Mouse (Mus musculus): Measurements from ENCODE around the gene Dact2. TPM values are rescaled to one million over a fixed set of nuclear protein-coding genes. Genes with fewer than 3 reads are reported as not detected.

The Dact2 gene
- 1 to 10 TPM in 1 of 2 experiments, under 1 TPM in 1; 0.80 to 1.4 TPM for total RNA-seq (2021)
- 0.76 and 1.00 TPM in 2 replicates for polyA plus RNA-seq (2012; rRNA removed)
- long read RNA-seq, partial matches to known transcripts = 0 of 1 reads
- long read RNA-seq, other reads (novel, unspliced or antisense) = 1 of 1 reads

- intact Hi-C loops (cut with DNase I) = loop anchor here (10.0 kb wide), 1 partner anchor 369 kb away; no protein-coding TSS in a partner anchor
- H3K9ac ChIP-seq (ENCODE audit: low read depth, low read length) = peak within 1 kb of the TSS; percentile 62
- DNase-seq = no peak
- no peak within 1 kb of the TSS; the same call in 1 of the 2 replicates for H3K27ac ChIP-seq
- peaks cover 8% of the 10 kb centered on the region for H3K27me3 ChIP-seq (ENCODE audit: control insufficient read depth, insufficient read depth, low read length)
- no peaks in the 10 kb centered on the region for H3K36me3 ChIP-seq (ENCODE audit: control insufficient read depth, insufficient read depth, low read length)
- H3K79me2 ChIP-seq (replicated peaks; ENCODE audit: control insufficient read depth, insufficient read depth, low read length) = no peaks in the 10 kb centered on the region
- H3K4me1 ChIP-seq (ENCODE audit: control insufficient read depth, insufficient read depth, low read length) = no peaks in the 10 kb centered on the region; the same call in 1 of the 2 replicates
- WGBS = 23% methylated on average over 13 of the region's 13 CpGs
- no peak for TF ChIP-seq POLR2A (IDR thresholded peaks at IDR 0.05; ENCODE audit: insufficient read depth, low read depth, low read length)
- TF ChIP-seq CTCF (IDR thresholded peaks at IDR 0.05) = peak; percentile 29
- H3K4me3 ChIP-seq = peak within 1 kb of the TSS; percentile 49
Observed at GRCm38 (mm10) chr17:14204061-14204460, at the start of gene Dact2. TSS of gene Dact2 (minus strand) at chr17:14204304.

- no peak overlapping the region for H3K9ac ChIP-seq (ENCODE audit: low read depth, low read length)
- H3K36me3 ChIP-seq (ENCODE audit: control insufficient read depth, insufficient read depth, low read length) = no peaks in the 10 kb centered on the region
- H3K4me3 ChIP-seq = no peak overlapping the region
- peak; percentile 56 to 66 for DNase-seq
- H3K27me3 ChIP-seq (ENCODE audit: control insufficient read depth, insufficient read depth, low read length) = no peaks in the 10 kb centered on the region
- H3K27ac ChIP-seq = no peak overlapping the region
- H3K79me2 ChIP-seq (replicated peaks; ENCODE audit: control insufficient read depth, insufficient read depth, low read length) = no peaks in the 10 kb centered on the region
- intact Hi-C loops (cut with DNase I) = no loop called here
- TF ChIP-seq POLR2A (IDR thresholded peaks at IDR 0.05; ENCODE audit: insufficient read depth, low read depth, low read length) = no peak
- TF ChIP-seq EP300 (IDR thresholded peaks at IDR 0.05; ENCODE audit: insufficient read depth, low read depth, low read length) = no peak
- no peak for TF ChIP-seq CTCF (IDR thresholded peaks at IDR 0.05)
- H3K4me1 ChIP-seq (ENCODE audit: control insufficient read depth, insufficient read depth, low read length) = no peaks in the 10 kb centered on the region
- WGBS = 62% methylated on average over 7 of the region's 7 CpGs
Observed at GRCm38 (mm10) chr17:14252456-14252855, 48.4 kb upstream of the Dact2 start.

DNA sequence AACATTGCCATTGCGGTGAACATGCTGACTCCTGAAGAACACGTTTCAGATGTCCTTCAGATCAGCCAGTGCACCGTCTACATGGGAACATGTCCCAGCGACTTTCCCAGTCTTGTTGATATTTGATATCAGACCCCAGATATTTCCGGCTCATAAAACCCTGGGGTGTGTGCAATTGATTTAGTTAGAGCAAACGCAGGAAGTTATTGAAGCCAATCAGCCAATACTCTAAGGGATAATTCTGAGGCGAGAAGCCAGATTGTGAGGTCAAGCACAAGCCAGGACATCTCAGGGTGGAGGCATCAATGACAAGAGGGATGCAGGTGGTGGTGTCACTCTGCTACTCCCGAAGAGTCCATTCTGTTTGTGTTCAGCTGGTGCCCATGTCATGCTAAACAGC is 46.3 kb upstream of the Dact2 start:
- H3K36me3 ChIP-seq (ENCODE audit: control insufficient read depth, insufficient read depth, low read length) = no peaks in the 10 kb centered on the region
- no peak overlapping the region for H3K27ac ChIP-seq
- no peak for TF ChIP-seq CTCF (IDR thresholded peaks at IDR 0.05)
- TF ChIP-seq EP300 (IDR thresholded peaks at IDR 0.05; ENCODE audit: insufficient read depth, low read depth, low read length) = no peak
- no peak for TF ChIP-seq POLR2A (IDR thresholded peaks at IDR 0.05; ENCODE audit: insufficient read depth, low read depth, low read length)
- no peaks in the 10 kb centered on the region for H3K27me3 ChIP-seq (ENCODE audit: control insufficient read depth, insufficient read depth, low read length)
- intact Hi-C loops (cut with DNase I) = no loop called here
- WGBS = 55% methylated on average over 8 of the region's 8 CpGs
- H3K9ac ChIP-seq (ENCODE audit: low read depth, low read length) = no peak overlapping the region
- DNase-seq = peak in 1 of 2 experiments; percentile 11
- H3K79me2 ChIP-seq (replicated peaks; ENCODE audit: control insufficient read depth, insufficient read depth, low read length) = no peaks in the 10 kb centered on the region
- H3K4me1 ChIP-seq (ENCODE audit: control insufficient read depth, insufficient read depth, low read length) = no peaks in the 10 kb centered on the region
- no peak overlapping the region for H3K4me3 ChIP-seq

DNA sequence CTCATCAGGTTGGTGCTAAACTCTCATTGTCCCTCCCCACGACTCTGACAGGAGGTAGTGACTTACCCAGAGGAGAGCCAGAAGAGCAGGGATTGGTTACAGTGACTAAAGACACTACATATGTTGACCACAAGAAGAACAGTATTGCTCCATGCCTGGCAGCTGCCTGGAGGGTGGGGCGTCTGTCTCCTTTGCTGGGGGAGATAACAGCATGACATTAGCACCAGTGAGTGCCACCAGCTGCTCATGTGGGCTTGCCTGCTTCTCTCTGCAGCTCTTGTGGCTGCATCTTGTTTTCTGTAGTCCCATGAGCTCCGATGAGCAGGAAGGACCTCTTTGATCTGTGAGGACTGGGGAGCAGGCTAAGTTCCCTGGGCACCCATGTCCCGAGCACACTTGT is 45.5 kb upstream of the Dact2 start:
- Histone ChIP-seq H3K27ac (no peak overlapping the region), H3K27me3 (ENCODE audit: control insufficient read depth, insufficient read depth, low read length) (no peaks in the 10 kb centered on the region)
- intact Hi-C loops (cut with DNase I) = no loop called here

GRCm38 (mm10) chr17:14247931-14248330 is 43.8 kb upstream of the Dact2 start:
- 85% methylated on average over 8 of the region's 8 CpGs for WGBS
- Histone ChIP-seq H3K79me2 (replicated peaks; ENCODE audit: control insufficient read depth, insufficient read depth, low read length) (no peaks in the 10 kb centered on the region), H3K4me3 (no peak overlapping the region), H3K27me3 (ENCODE audit: control insufficient read depth, insufficient read depth, low read length) (no peaks in the 10 kb centered on the region), H3K4me1 (ENCODE audit: control insufficient read depth, insufficient read depth, low read length) (peaks cover 5% of the 10 kb centered on the region), H3K27ac (no peak overlapping the region), H3K36me3 (ENCODE audit: control insufficient read depth, insufficient read depth, low read length) (no peaks in the 10 kb centered on the region), H3K9ac (ENCODE audit: low read depth, low read length) (no peak overlapping the region)
- no peak for TF ChIP-seq EP300 (IDR thresholded peaks at IDR 0.05; ENCODE audit: insufficient read depth, low read depth, low read length)
- no peak for TF ChIP-seq CTCF (IDR thresholded peaks at IDR 0.05)
- no peak for TF ChIP-seq POLR2A (IDR thresholded peaks at IDR 0.05; ENCODE audit: insufficient read depth, low read depth, low read length)
- no peak for DNase-seq
- intact Hi-C loops (cut with DNase I) = no loop called here

More for the DNA sequence above, 45.5 kb upstream of the Dact2 start:
- Histone ChIP-seq H3K79me2 (replicated peaks; ENCODE audit: control insufficient read depth, insufficient read depth, low read length) (no peaks in the 10 kb centered on the region), H3K4me3 (no peak overlapping the region), H3K9ac (ENCODE audit: low read depth, low read length) (no peak overlapping the region), H3K4me1 (ENCODE audit: control insufficient read depth, insufficient read depth, low read length) (no peaks in the 10 kb centered on the region; the same call in 1 of the 2 replicates), H3K36me3 (ENCODE audit: control insufficient read depth, insufficient read depth, low read length) (no peaks in the 10 kb centered on the region)
- DNase-seq = peak; percentile 66 to 70
- no peak for TF ChIP-seq POLR2A (IDR thresholded peaks at IDR 0.05; ENCODE audit: insufficient read depth, low read depth, low read length)
- no peak for TF ChIP-seq CTCF (IDR thresholded peaks at IDR 0.05)
- no peak for TF ChIP-seq EP300 (IDR thresholded peaks at IDR 0.05; ENCODE audit: insufficient read depth, low read depth, low read length)
- WGBS = 39% methylated on average over 4 of the region's 4 CpGs

- peaks cover 5% of the 10 kb centered on the region for H3K4me1 ChIP-seq (ENCODE audit: control insufficient read depth, insufficient read depth, low read length)
- DNase-seq = no peak
- H3K9ac ChIP-seq (ENCODE audit: low read depth, low read length) = no peak overlapping the region
- TF ChIP-seq EP300 (IDR thresholded peaks at IDR 0.05; ENCODE audit: insufficient read depth, low read depth, low read length) (no peak), CTCF (IDR thresholded peaks at IDR 0.05) (no peak), POLR2A (IDR thresholded peaks at IDR 0.05; ENCODE audit: insufficient read depth, low read depth, low read length) (no peak)
- H3K4me3 ChIP-seq = no peak overlapping the region
- WGBS = 90% methylated on average over 2 of the region's 2 CpGs
- H3K36me3 ChIP-seq (ENCODE audit: control insufficient read depth, insufficient read depth, low read length) = no peaks in the 10 kb centered on the region
- H3K27ac ChIP-seq = no peak overlapping the region
- H3K27me3 ChIP-seq (ENCODE audit: control insufficient read depth, insufficient read depth, low read length) = no peaks in the 10 kb centered on the region
- intact Hi-C loops (cut with DNase I) = no loop called here
- H3K79me2 ChIP-seq (replicated peaks; ENCODE audit: control insufficient read depth, insufficient read depth, low read length) = no peaks in the 10 kb centered on the region
Observed at GRCm38 (mm10) chr17:14246266-14246665, 42.2 kb upstream of the Dact2 start.

Measured in heart, adult 2 months (tissue).